Comparison of ENCODE assay signal across 10 mouse cellular contexts in genomic region chr16:34289583-34289982, GRCm38 (mm10).
DNase-seq lines count a peak whose midpoint lies in the region; ATAC-seq and TF ChIP-seq lines count a peak whose summit lies in the region.
"Had no signal": no experiment of that assay in that cellular context is flagged by ENCODE, and none has a peak within 500 bp of the region (broad histone marks: within the 10 kb centered on the region; RNA-seq: fewer than 3 reads in every experiment).

No protein-coding gene starts in this region.

- H3K36me3 ChIP-seq in kidney, adult 2 months (ENCODE audit: control insufficient read depth, insufficient read depth, low read length): no peaks in the 10 kb centered on the region
- H3K36me3 ChIP-seq in kidney, embryonic 15.5 days: peaks cover 7% of the 10 kb centered on the region; the same call in 1 of the 2 replicates
- no peaks in the 10 kb centered on the region for H3K36me3 ChIP-seq in CH12.LX (replicated peaks in 1 of 2; ENCODE audit: control insufficient read depth in 1 of 2, insufficient read depth in 1 of 2, low read length in 1 of 2)
- H3K36me3 ChIP-seq: stomach, embryonic 15.5 days had no signal

- TF ChIP-seq RAD21 in CH12.LX (IDR thresholded peaks at IDR 0.05; ENCODE audit: low read depth, low read length): peak; percentile 57

- no peak for ATAC-seq in kidney, embryonic 15.5 days (replicated peaks; ENCODE audit: low FRiP score)
- ATAC-seq in megakaryocyte-erythroid progenitor cell, adult 5-6 weeks (replicated peaks; ENCODE audit: low FRiP score, low TSS enrichment, poor library complexity, severe bottlenecking): no peak
- ATAC-seq: forebrain, embryonic 13.5 days had no signal

- no peaks in the 10 kb centered on the region for H3K9me3 ChIP-seq in kidney, embryonic 15.5 days (replicated peaks)
- no peaks in the 10 kb centered on the region for H3K9me3 ChIP-seq in CH12.LX (replicated peaks; ENCODE audit: low read length)
- H3K9me3 ChIP-seq: forebrain, embryonic 13.5 days; stomach, embryonic 15.5 days had no signal

- H3K27me3 ChIP-seq in kidney, adult 2 months (replicated peaks; ENCODE audit: control insufficient read depth, insufficient read depth, low read length): no peaks in the 10 kb centered on the region
- no peaks in the 10 kb centered on the region for H3K27me3 ChIP-seq in kidney, embryonic 15.5 days
- peaks cover 57% of the 10 kb centered on the region for H3K27me3 ChIP-seq in CH12.LX (replicated peaks)
- H3K27me3 ChIP-seq: forebrain, embryonic 13.5 days; stomach, embryonic 15.5 days had no signal

- no peak for DNase-seq in kidney, adult 2 months
- peak; percentile 30 for DNase-seq in 3T3-L1 (ENCODE audit: low read depth, low spot score)
- peak; percentile 58 for DNase-seq in CH12.LX (ENCODE audit: extremely low read depth)
- DNase-seq in heart, postnatal 14 days: peak; percentile 10 to 37
- DNase-seq in right cerebral cortex, postnatal 25 days: no peak
- DNase-seq: adrenal gland, adult 2 months had no signal

- peak; percentile 58 for TF ChIP-seq CTCF in kidney, adult 2 months (conservative IDR thresholded peaks at IDR 0.05; ENCODE audit: insufficient read depth, insufficient read length, low read depth, low read length)
- TF ChIP-seq CTCF in CH12.LX (conservative IDR thresholded peaks at IDR 0.05 in 1 of 2, IDR thresholded peaks at IDR 0.05 in 1 of 2; ENCODE audit: low read depth in 2 of 2, low read length in 2 of 2): peak; percentile 42 to 83; a peak in 2 of 4 replicates

- no peak overlapping the region for H3K27ac ChIP-seq in kidney, adult 2 months (ENCODE audit: insufficient read depth, low read depth, low read length)
- H3K27ac ChIP-seq in kidney, embryonic 15.5 days: no peak overlapping the region
- H3K27ac ChIP-seq in CH12.LX (ENCODE audit: insufficient read depth, low read depth): no peak overlapping the region
- H3K27ac ChIP-seq: forebrain, embryonic 13.5 days; stomach, embryonic 15.5 days had no signal

- dilution Hi-C loops in CH12.LX (cut with MboI; ENCODE audit: extremely low pct_ligation_motif_present, extremely low pct_unique_long_range_greater_than_20kb, low sequenced_read_pairs): no loop called here

- intact Hi-C loops in heart, postnatal 14 days (cut with DNase I): loop anchor here (1.0 kb wide), 1 partner anchor 96 kb away; no protein-coding TSS in a partner anchor

- H3K4me2 ChIP-seq in kidney, embryonic 15.5 days: no peak overlapping the region
- no peak overlapping the region for H3K4me2 ChIP-seq in CH12.LX (ENCODE audit: insufficient read depth, low read depth, poor library complexity, severe bottlenecking)
- H3K4me2 ChIP-seq: forebrain, embryonic 13.5 days; stomach, embryonic 15.5 days had no signal

- peaks cover 3% of the 10 kb centered on the region; the same call in 1 of the 2 replicates for H3K4me1 ChIP-seq in kidney, adult 2 months (ENCODE audit: control insufficient read depth, insufficient read depth, low read length)
- H3K4me1 ChIP-seq in kidney, embryonic 15.5 days: no peaks in the 10 kb centered on the region
- H3K4me1 ChIP-seq in CH12.LX (ENCODE audit: control insufficient read depth in 1 of 2, insufficient read depth in 2 of 2): peaks cover 3 to 11% of the 10 kb centered on the region in 2 experiments; a peak in 2 of 4 replicates
- H3K4me1 ChIP-seq: stomach, embryonic 15.5 days had no signal

- H3K79me2 ChIP-seq in CH12.LX (replicated peaks; ENCODE audit: control insufficient read depth, extremely low read depth, insufficient read depth, poor library complexity, severe bottlenecking): no peaks in the 10 kb centered on the region

- in situ Hi-C loops in CH12.LX (cut with MboI; ENCODE audit: low pct_ligation_motif_present, low pct_unique_long_range_greater_than_20kb, low sequenced_read_pairs): loop anchor here (10.0 kb wide), 1 partner anchor 165 kb away; no protein-coding TSS in a partner anchor

- no peak overlapping the region for H3K4me3 ChIP-seq in kidney, adult 2 months (ENCODE audit: insufficient read depth, low read depth, low read length)
- H3K4me3 ChIP-seq in kidney, embryonic 15.5 days (replicated peaks): no peak overlapping the region
- no peak overlapping the region for H3K4me3 ChIP-seq in CH12.LX (replicated peaks in 1 of 3; ENCODE audit: low read depth in 2 of 3, low read length in 2 of 3, poor library complexity in 1 of 3)
- H3K4me3 ChIP-seq: forebrain, embryonic 13.5 days; stomach, embryonic 15.5 days had no signal

- 52% methylated on average over 7 of the region's 7 CpGs for WGBS in kidney, adult 2 months
- 57% methylated on average over 7 of the region's 7 CpGs for WGBS in kidney, embryonic 15.5 days

- TF ChIP-seq POLR2A in kidney, adult 2 months (IDR thresholded peaks at IDR 0.05; ENCODE audit: low read depth, low read length): no peak
- TF ChIP-seq POLR2A in CH12.LX (IDR thresholded peaks at IDR 0.05; ENCODE audit: low read depth, low read length): no peak

- TF ChIP-seq EP300 in CH12.LX (IDR thresholded peaks at IDR 0.05; ENCODE audit: low read length): no peak

- no peak overlapping the region for H3K9ac ChIP-seq in kidney, embryonic 15.5 days
- no peak overlapping the region for H3K9ac ChIP-seq in CH12.LX (ENCODE audit: insufficient read depth, low read depth)
- H3K9ac ChIP-seq: forebrain, embryonic 13.5 days; stomach, embryonic 15.5 days had no signal

TF ChIP-seq in CH12.LX, 34 proteins besides CTCF, POLR2A, EP300 and RAD21:
- TF ChIP-seq ZNF384 (IDR thresholded peaks at IDR 0.05; ENCODE audit: low read depth, low read length): no peak
- TF ChIP-seq MYC (IDR thresholded peaks at IDR 0.05; ENCODE audit: low read depth, low read length): no peak
- TF ChIP-seq SMC3 (IDR thresholded peaks at IDR 0.05; ENCODE audit: low read depth, low read length): peak; percentile 85

Comparison
In these comparisons a context has a peak if more than half of its experiments do, and no peak if none do; other contexts are left out.
1. DNase-seq: peak in 3T3-L1 (single experiment), CH12.LX (single experiment) and heart, postnatal 14 days (2 of 2); none in kidney, adult 2 months (single experiment) and right cerebral cortex, postnatal 25 days (single experiment).